Mouse (Mus musculus) embryonic stem cell, embryonic (primary cell): ENCODE results near the gene Ubac2.

Experiments
- CTCF ChIA-PET, 4 experiments: fragments of 300-600 bp in 2 of 4; fragments of 350-600 bp in 2 of 4; sonication (Branson Sonifier 250); formaldehyde crosslinking; loops; one replicate each; lab custom pipeline; 2022; ENCODE audit warnings: inconsistent platforms in 2 of 4; lab: Charles Lee
- POLR2A ChIA-PET, 4 experiments: fragments of 300-600 bp in 2 of 4; fragments of 350-600 bp in 2 of 4; sonication (Branson Sonifier 250); formaldehyde crosslinking; loops; one replicate each; lab custom pipeline; 2022; ENCODE audit warnings: antibody characterized with exemption in 4 of 4, inconsistent platforms in 1 of 4; lab: Charles Lee

Gene Ubac2

GRCm38 (mm10) chr14:121878859-121879206 lies 413 bp downstream of the Ubac2 start:
- ChIA-PET CTCF (interaction anchor here (0.6 to 1.3 kb wide), 7 partner anchors 14 to 82 kb away, joined by 3 to 6 read pairs (median 3); no protein-coding TSS in a partner anchor), POLR2A (interaction anchor here (0.6 to 4.6 kb wide), 65 partner anchors 7 to 1603 kb away, joined by 3 to 27 read pairs (median 4); partner anchors contain the start of genes Dock9 (in 2 of the 4), Clybl (in 1 of the 4), Gpr18 (in 1 of the 4) and Mbnl2 (in 1 of the 4))

DNA sequence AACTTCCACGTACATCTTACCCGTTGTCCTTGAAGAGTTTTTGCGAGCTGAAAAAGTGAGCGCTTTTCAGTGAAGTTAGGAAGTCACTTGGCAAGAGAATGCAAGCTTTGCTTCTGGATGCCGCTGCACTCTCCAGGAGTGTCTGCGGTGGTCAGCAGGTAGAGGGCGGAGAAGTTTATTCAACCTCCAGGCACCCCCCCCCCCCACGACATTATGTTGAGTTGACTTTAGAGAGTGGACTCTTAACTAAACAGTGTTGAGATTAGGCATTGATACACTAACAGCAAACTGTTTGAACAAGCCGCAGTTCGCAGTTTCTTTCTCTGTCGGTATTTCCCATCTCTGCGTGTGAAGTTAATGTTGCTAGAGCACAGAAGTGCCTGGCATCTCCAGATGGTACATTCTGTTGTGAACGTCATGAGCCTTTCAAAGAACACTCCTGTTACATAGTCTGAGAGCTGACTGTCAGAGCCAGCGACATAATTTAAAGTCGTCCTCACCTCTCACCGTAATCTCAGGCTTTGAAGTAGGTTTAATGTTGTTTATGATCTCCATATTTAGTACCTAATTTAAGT lies 933 bp downstream of the Ubac2 start:
- CTCF ChIA-PET = interaction anchor here (0.6 to 1.3 kb wide), 6 partner anchors 14 to 82 kb away, joined by 3 read pairs; no protein-coding TSS in a partner anchor
- POLR2A ChIA-PET = interaction anchor here (0.6 to 4.6 kb wide), 37 partner anchors 9 to 958 kb away, joined by 3 to 27 read pairs (median 4); partner anchors contain the start of genes Clybl (in 1 of the 4) and Dock9 (in 1 of the 4)

- POLR2A ChIA-PET = interaction anchor here in 1 of 4 experiments (1.3 to 4.6 kb wide), 2 partner anchors 18 to 46 kb away, joined by 4 to 27 read pairs; no protein-coding TSS in a partner anchor
- CTCF ChIA-PET = no interaction called here
Observed at GRCm38 (mm10) chr14:121881211-121881610, 2.8 kb downstream of the Ubac2 start.

DNA sequence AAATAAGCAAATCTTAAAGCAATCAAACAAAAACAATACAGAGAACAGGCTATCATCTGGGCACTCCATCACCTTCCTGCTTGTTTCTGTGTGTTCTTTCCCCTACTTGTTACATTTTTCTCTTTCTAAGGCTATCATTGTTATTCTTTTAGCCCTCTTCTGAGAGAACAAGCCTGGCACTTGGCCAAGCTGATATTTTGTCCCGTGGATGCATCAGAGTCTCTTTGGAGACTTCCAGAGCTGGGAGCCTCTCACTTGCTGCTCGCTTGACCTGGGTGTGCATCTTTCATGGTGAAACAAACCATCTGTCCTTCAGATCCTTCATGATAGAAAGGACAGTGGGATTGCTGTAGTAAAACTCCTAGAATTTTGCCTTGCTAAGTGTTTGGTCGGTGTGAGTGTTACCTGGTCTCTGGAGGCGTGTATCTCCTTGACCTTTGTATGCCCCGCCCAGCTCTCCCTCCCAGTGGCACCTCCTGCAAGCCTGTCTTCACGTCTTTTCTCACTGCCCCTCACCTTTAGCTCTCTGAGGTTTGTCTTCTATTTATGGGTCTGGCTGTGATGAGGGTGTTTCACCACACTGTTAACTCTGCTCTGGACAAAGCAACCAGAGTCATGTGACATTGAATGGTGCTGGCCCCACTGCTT lies 5.9 kb downstream of the Ubac2 start:
- POLR2A ChIA-PET = interaction anchor here in 2 of 4 experiments (0.6 to 1.1 kb wide), 3 partner anchors 7 to 69 kb away, joined by 3 to 4 read pairs (median 3); no protein-coding TSS in a partner anchor
- CTCF ChIA-PET = interaction anchor here in 1 of 4 experiments (0.5 kb wide), 1 partner anchor 156 kb away, joined by 3 read pairs; no protein-coding TSS in a partner anchor

DNA sequence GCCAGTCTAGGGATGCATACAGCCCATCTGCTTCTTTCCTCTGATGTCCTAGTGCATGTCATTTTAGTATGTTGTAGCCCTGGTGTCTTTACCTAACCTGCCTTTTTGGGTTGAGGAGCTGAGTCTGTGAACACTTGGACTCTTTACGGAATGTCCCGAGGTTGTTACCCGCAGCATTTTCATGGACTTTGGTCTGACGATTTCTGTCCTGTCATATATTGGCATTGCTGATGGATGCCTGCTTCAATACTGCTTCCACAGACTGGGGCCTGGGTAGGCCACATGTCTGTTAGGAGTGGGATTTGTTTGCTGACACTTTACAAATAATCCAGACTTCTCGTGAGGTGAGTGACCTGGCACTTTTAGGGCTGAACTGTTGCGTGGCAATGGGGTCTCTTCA lies 15.3 kb downstream of the Ubac2 start:
- ChIA-PET POLR2A (interaction anchor here in 3 of 4 experiments (0.5 to 3.2 kb wide), 5 partner anchors 15 to 500 kb away, joined by 3 to 22 read pairs (median 5); partner anchors contain the start of gene Ubac2 (in 2 of the 3)), CTCF (no interaction called here)

DNA sequence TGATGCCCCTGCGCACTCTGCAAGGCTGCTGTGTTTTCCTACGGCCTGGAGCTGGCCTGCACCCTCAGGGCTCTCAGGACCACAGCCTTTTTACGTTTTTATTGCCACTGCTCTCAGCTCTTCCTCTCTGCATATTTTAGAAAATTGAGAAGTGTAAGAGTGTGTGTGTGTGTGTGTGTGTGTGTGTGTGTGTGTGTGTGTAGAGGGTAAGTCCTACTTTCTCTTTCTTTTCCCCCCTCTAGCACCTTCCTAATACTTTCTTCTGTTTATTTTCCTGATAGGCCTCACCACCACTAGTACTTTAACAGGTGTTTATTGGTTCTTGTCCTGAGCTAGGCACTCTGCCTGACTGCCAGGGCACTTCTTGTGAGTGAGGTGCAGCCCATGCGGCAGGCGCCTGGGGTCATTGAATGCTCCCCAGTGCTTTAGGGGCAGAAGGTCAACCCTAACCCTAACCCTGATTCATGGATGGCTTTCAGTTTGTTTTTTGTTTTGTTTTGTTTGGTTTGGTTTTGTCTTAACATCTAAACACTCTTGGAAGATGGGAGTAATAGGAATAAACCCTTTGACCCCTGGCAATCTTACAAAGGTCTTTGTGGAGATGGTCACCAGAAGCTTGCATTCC lies 16.2 kb downstream of the Ubac2 start:
- ChIA-PET POLR2A (interaction anchor here in 2 of 4 experiments (1.0 to 3.1 kb wide), 6 partner anchors 9 to 33 kb away, joined by 3 to 15 read pairs (median 4); partner anchors contain the start of gene Ubac2 (in 2 of the 2)), CTCF (no interaction called here)

- ChIA-PET CTCF (no interaction called here), POLR2A (interaction anchor here in 2 of 4 experiments (0.6 to 2.8 kb wide), 6 partner anchors 9 to 32 kb away, joined by 3 to 11 read pairs (median 4); partner anchors contain the start of gene Ubac2 (in 2 of the 2))
Observed at GRCm38 (mm10) chr14:121895316-121895715, 16.9 kb downstream of the Ubac2 start.

GRCm38 (mm10) chr14:121896126-121897090 lies 18.0 kb downstream of the Ubac2 start:
- POLR2A ChIA-PET = interaction anchor here in 2 of 4 experiments (0.5 to 2.8 kb wide), 4 partner anchors 11 to 1086 kb away, joined by 3 to 11 read pairs (median 3); no protein-coding TSS in a partner anchor
- CTCF ChIA-PET = no interaction called here

DNA sequence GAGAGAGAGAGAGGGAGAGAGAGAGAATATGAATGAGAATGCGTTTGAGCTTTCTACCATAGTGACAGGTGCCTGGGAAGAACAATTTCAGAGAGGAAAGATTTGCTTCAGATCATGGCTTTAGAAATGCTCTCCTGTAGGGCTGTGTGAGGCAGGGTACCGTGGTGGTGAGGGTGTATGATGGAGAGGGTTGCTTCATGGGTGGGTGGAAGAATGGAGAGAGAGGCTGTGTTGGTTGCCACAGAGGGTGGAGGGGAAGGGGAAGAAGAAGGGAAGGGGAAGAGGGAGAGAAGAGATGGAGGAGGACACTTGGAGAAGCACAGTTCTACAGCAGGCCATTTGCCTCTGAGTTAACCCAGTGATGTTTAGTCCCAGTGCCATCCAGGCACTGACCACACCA lies 19.4 kb downstream of the Ubac2 start:
- POLR2A ChIA-PET = interaction anchor here in 1 of 4 experiments (0.8 kb wide), 1 partner anchor 50 kb away, joined by 4 read pairs; no protein-coding TSS in a partner anchor
- CTCF ChIA-PET = no interaction called here

- ChIA-PET POLR2A (interaction anchor here (0.5 to 2.4 kb wide), 16 partner anchors 10 to 209 kb away, joined by 3 to 26 read pairs (median 4); partner anchors contain the start of genes Ubac2 (in 2 of the 4) and Tm9sf2 (in 1 of the 4)), CTCF (interaction anchor here in 1 of 4 experiments (0.6 kb wide), 1 partner anchor 308 kb away, joined by 6 read pairs; no protein-coding TSS in a partner anchor)
Observed at GRCm38 (mm10) chr14:121898509-121898908, 20.1 kb downstream of the Ubac2 start.

GRCm38 (mm10) chr14:121899071-121899470 lies 20.7 kb downstream of the Ubac2 start:
- POLR2A ChIA-PET = interaction anchor here (0.5 to 2.4 kb wide), 17 partner anchors 8 to 208 kb away, joined by 3 to 26 read pairs (median 4); partner anchors contain the start of genes Ubac2 (in 2 of the 4) and Tm9sf2 (in 1 of the 4)
- CTCF ChIA-PET = interaction anchor here in 2 of 4 experiments (0.6 to 1.1 kb wide), 2 partner anchors 29 to 308 kb away, joined by 3 to 6 read pairs; no protein-coding TSS in a partner anchor

DNA sequence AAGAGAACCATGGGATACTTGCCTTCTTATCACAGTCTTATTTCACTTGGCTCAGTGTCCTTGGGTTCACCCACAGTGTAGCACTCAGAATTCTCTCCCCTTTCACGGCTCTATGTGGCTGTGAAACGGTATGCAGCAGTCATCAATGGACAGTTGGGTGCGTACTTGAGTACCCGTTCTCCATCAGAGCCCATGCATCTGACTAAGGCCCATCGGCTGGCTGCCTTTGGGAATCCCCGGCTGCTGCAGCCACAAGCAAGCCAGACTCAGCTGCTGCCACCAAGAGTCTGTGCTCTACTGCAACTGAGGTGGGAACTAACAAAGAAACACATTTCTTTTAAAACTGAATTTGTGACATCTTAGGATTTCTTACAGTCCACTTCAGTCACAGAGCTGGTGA lies 23.1 kb downstream of the Ubac2 start:
- ChIA-PET CTCF (interaction anchor here in 1 of 4 experiments (0.6 kb wide), 1 partner anchor 310 kb away, joined by 3 read pairs; no protein-coding TSS in a partner anchor), POLR2A (interaction anchor here in 2 of 4 experiments (1.3 to 2.9 kb wide), 5 partner anchors 17 to 30 kb away, joined by 3 to 8 read pairs (median 6); partner anchors contain the start of gene Ubac2 (in 2 of the 2))

DNA sequence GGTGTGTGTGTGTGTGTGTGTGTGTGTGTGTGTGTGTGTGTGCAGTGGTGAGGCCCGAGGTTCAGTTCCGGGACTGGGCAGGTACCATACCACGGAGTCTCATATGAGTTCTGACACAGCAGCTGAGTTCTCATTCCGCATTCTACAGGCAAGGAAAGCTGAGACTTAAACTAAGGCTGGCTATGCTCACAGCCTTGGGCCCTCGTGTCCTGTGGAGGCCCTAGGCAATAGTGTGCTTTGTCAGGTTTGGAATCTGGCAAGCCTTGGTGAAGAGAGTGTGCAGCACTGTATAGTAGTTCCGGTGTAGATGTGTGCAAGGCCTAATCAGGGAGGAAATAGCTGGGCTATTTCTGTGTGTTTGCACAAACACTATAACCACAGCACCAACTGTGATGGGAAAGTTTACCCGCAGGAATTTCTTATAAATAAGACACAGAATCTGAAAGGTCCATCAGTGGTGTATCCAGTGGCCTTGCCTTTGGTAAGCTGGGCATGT lies 25.0 kb downstream of the Ubac2 start:
- ChIA-PET CTCF (interaction anchor here in 1 of 4 experiments (0.6 kb wide), 1 partner anchor 325 kb away, joined by 3 read pairs; no protein-coding TSS in a partner anchor), POLR2A (interaction anchor here in 2 of 4 experiments (1.0 to 2.9 kb wide), 5 partner anchors 8 to 42 kb away, joined by 3 to 8 read pairs (median 5); partner anchors contain the start of gene Ubac2 (in 1 of the 2))

- POLR2A ChIA-PET = interaction anchor here in 2 of 4 experiments (0.6 to 1.9 kb wide), 6 partner anchors 10 to 246 kb away, joined by 3 to 5 read pairs (median 4); partner anchors contain the start of gene Ubac2 (in 1 of the 2)
- CTCF ChIA-PET = interaction anchor here in 1 of 4 experiments (1.0 kb wide), 1 partner anchor 12 kb away, joined by 3 read pairs; no protein-coding TSS in a partner anchor
Observed at GRCm38 (mm10) chr14:121904754-121905153, 26.3 kb downstream of the Ubac2 start.

GRCm38 (mm10) chr14:121906341-121906991 lies 28.0 kb downstream of the Ubac2 start:
- ChIA-PET POLR2A (interaction anchor here in 2 of 4 experiments (0.8 to 1.8 kb wide), 7 partner anchors 10 to 36 kb away, joined by 3 to 4 read pairs (median 3); partner anchors contain the start of gene Ubac2 (in 2 of the 2)), CTCF (interaction anchor here in 1 of 4 experiments (1.5 kb wide), 1 partner anchor 22 kb away, joined by 3 read pairs; no protein-coding TSS in a partner anchor)
